Mouse (Mus musculus) liver, postnatal 0 days (tissue): ENCODE measurements around the gene Gpr183.

Experiments used
- CTCF ChIP-seq: sonication (generic); IDR thresholded peaks from 2 replicates; pipeline ENCODE4 v1.5.1; 2016; ENCODE audit warnings: antibody characterized with exemption, low read depth
- EP300 ChIP-seq: IDR thresholded peaks from 2 replicates; pipeline ENCODE4 v1.6.1; 2016; ENCODE audit warnings: antibody characterized with exemption, low read depth, mild to moderate bottlenecking

DNA sequence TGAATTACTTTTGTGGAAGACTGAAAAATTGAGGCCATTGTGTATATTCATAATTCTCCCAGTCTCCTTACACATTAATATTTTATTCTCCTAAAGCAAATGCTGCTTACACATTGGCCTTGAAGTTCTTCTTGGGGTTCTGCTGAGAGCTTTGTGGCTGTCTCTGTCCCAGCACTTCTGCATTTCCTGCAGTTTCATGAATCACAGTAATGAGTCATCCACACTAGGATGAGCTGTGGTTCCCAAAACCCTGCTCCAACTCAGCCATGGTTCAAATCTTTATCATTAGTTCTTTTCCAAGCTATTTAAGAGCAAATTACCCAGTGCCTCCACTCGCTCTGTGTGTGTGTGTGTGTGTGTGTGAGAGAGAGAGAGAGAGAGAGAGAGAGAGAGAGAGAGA is 22.3 kb upstream of the Gpr183 start:
- TF ChIP-seq CTCF: no peak
- no peak for TF ChIP-seq EP300
